ENCODE assay signal across 15 mouse cellular contexts in genomic region chr7:96814581-96814980, GRCm38 (mm10).
DNase-seq lines count a peak whose midpoint lies in the region; ATAC-seq and TF ChIP-seq lines count a peak whose summit lies in the region.
"Had no signal": no experiment of that assay in that cellular context is flagged by ENCODE, and none has a peak within 500 bp of the region (broad histone marks: within the 10 kb centered on the region; RNA-seq: fewer than 3 reads in every experiment).

No protein-coding gene starts in this region.

- no peak for TF ChIP-seq CTCF in kidney, postnatal 0 days (IDR thresholded peaks at IDR 0.05; ENCODE audit: low read depth)
- TF ChIP-seq CTCF in CH12.LX (conservative IDR thresholded peaks at IDR 0.05 in 1 of 2, IDR thresholded peaks at IDR 0.05 in 1 of 2; ENCODE audit: low read depth in 2 of 2, low read length in 2 of 2) = no peak

- H3K36me3 ChIP-seq in forebrain, embryonic 15.5 days = no peaks in the 10 kb centered on the region
- H3K36me3 ChIP-seq in forebrain, embryonic 11.5 days (ENCODE audit: control insufficient read depth, insufficient read depth, low read length) = no peaks in the 10 kb centered on the region
- H3K36me3 ChIP-seq in kidney, postnatal 0 days (ENCODE audit: insufficient read depth, low read length) = peaks cover 5% of the 10 kb centered on the region; the same call in 1 of the 2 replicates
- no peaks in the 10 kb centered on the region for H3K36me3 ChIP-seq in CH12.LX (replicated peaks in 1 of 2; ENCODE audit: control insufficient read depth in 1 of 2, insufficient read depth in 1 of 2, low read length in 1 of 2)
- H3K36me3 ChIP-seq in limb, embryonic 15.5 days = no peaks in the 10 kb centered on the region
- 0 out of 2 replicates have a peak, but pooled peaks cover 2% of the 10 kb centered on the region for H3K36me3 ChIP-seq in hindbrain, embryonic 12.5 days
- no peaks in the 10 kb centered on the region for H3K36me3 ChIP-seq in liver, embryonic 12.5 days
- H3K36me3 ChIP-seq: midbrain, embryonic 13.5 days had no signal

- TF ChIP-seq EP300 in CH12.LX (IDR thresholded peaks at IDR 0.05; ENCODE audit: low read length) = peak; percentile 76; the same call in 1 of the 2 replicates

- no peaks in the 10 kb centered on the region for H3K9me3 ChIP-seq in forebrain, embryonic 15.5 days
- H3K9me3 ChIP-seq in forebrain, embryonic 11.5 days (ENCODE audit: control insufficient read depth, low read length) = no peaks in the 10 kb centered on the region
- no peaks in the 10 kb centered on the region for H3K9me3 ChIP-seq in kidney, postnatal 0 days (replicated peaks; ENCODE audit: low read length)
- H3K9me3 ChIP-seq in CH12.LX (replicated peaks; ENCODE audit: low read length) = no peaks in the 10 kb centered on the region
- no peaks in the 10 kb centered on the region for H3K9me3 ChIP-seq in limb, embryonic 15.5 days
- no peaks in the 10 kb centered on the region for H3K9me3 ChIP-seq in hindbrain, embryonic 12.5 days (replicated peaks)
- H3K9me3 ChIP-seq in liver, embryonic 12.5 days (replicated peaks) = no peaks in the 10 kb centered on the region
- H3K9me3 ChIP-seq: midbrain, embryonic 13.5 days had no signal

- H3K4me2 ChIP-seq in forebrain, embryonic 15.5 days (replicated peaks) = no peak overlapping the region
- no peak overlapping the region for H3K4me2 ChIP-seq in forebrain, embryonic 11.5 days (ENCODE audit: low read depth, low read length, severe bottlenecking)
- no peak overlapping the region for H3K4me2 ChIP-seq in kidney, postnatal 0 days (ENCODE audit: low read length)
- peak overlapping the region; percentile 17; the same call in 1 of the 2 replicates for H3K4me2 ChIP-seq in CH12.LX (ENCODE audit: insufficient read depth, low read depth, poor library complexity, severe bottlenecking)
- no peak overlapping the region for H3K4me2 ChIP-seq in limb, embryonic 15.5 days
- H3K4me2 ChIP-seq in hindbrain, embryonic 12.5 days (replicated peaks) = no peak overlapping the region
- no peak overlapping the region for H3K4me2 ChIP-seq in liver, embryonic 12.5 days
- H3K4me2 ChIP-seq: midbrain, embryonic 13.5 days had no signal

- no peaks in the 10 kb centered on the region for H3K79me2 ChIP-seq in CH12.LX (replicated peaks; ENCODE audit: control insufficient read depth, extremely low read depth, insufficient read depth, poor library complexity, severe bottlenecking)

- no peak for ATAC-seq in forebrain, embryonic 15.5 days (replicated peaks)
- no peak for ATAC-seq in forebrain, embryonic 11.5 days (replicated peaks; ENCODE audit: low FRiP score)
- no peak for ATAC-seq in kidney, postnatal 0 days (replicated peaks; ENCODE audit: low FRiP score, low read depth)
- ATAC-seq in limb, embryonic 15.5 days (ENCODE audit: insufficient number of reproducible peaks, low FRiP score, low TSS enrichment, low read depth) = no peak
- ATAC-seq in hindbrain, embryonic 12.5 days (ENCODE audit: low FRiP score) = no peak
- no peak for ATAC-seq in liver, embryonic 12.5 days
- ATAC-seq: forebrain, embryonic 14.5 days; midbrain, embryonic 13.5 days had no signal

- peak overlapping the region; percentile 13; the same call in 1 of the 2 replicates for H3K27ac ChIP-seq in forebrain, embryonic 15.5 days (replicated peaks)
- H3K27ac ChIP-seq in forebrain, embryonic 11.5 days (ENCODE audit: low read depth, low read length) = no peak overlapping the region
- peak overlapping the region; percentile 84 for H3K27ac ChIP-seq in kidney, postnatal 0 days
- 0 out of 2 replicates have a peak overlapping the region, but pooled peaks have one; percentile 9 for H3K27ac ChIP-seq in CH12.LX (ENCODE audit: insufficient read depth, low read depth)
- peak overlapping the region; percentile 70 for H3K27ac ChIP-seq in limb, embryonic 15.5 days
- no peak overlapping the region for H3K27ac ChIP-seq in hindbrain, embryonic 12.5 days
- no peak overlapping the region for H3K27ac ChIP-seq in liver, embryonic 12.5 days
- H3K27ac ChIP-seq: midbrain, embryonic 13.5 days had no signal

- no peak overlapping the region for H3K4me3 ChIP-seq in forebrain, embryonic 15.5 days
- H3K4me3 ChIP-seq in forebrain, embryonic 11.5 days (ENCODE audit: low read depth, low read length) = no peak overlapping the region
- no peak overlapping the region for H3K4me3 ChIP-seq in kidney, postnatal 0 days (replicated peaks; ENCODE audit: low read depth, low read length)
- H3K4me3 ChIP-seq in CH12.LX (replicated peaks in 1 of 3; ENCODE audit: low read depth in 2 of 3, low read length in 2 of 3, poor library complexity in 1 of 3) = no peak overlapping the region
- no peak overlapping the region for H3K4me3 ChIP-seq in limb, embryonic 15.5 days
- H3K4me3 ChIP-seq in hindbrain, embryonic 12.5 days = no peak overlapping the region
- H3K4me3 ChIP-seq in liver, embryonic 12.5 days = no peak overlapping the region
- H3K4me3 ChIP-seq: midbrain, embryonic 13.5 days had no signal

- dilution Hi-C loops in CH12.LX (cut with MboI; ENCODE audit: extremely low pct_ligation_motif_present, extremely low pct_unique_long_range_greater_than_20kb, low sequenced_read_pairs) = no loop called here

- DNase-seq in forebrain, embryonic 11.5 days (ENCODE audit: low spot score) = no peak
- DNase-seq in kidney, postnatal 0 days (ENCODE audit: low spot score) = no peak
- no peak for DNase-seq in kidney, postnatal 4 days
- DNase-seq in CH12.LX (ENCODE audit: extremely low read depth) = peak; percentile 72
- DNase-seq: cerebellum, adult 11 months; kidney, adult 8-10 months; lung, postnatal 4 days; spleen, adult 18-20 months; thymus, postnatal 4 days had no signal

- in situ Hi-C loops in CH12.LX (cut with MboI; ENCODE audit: low pct_ligation_motif_present, low pct_unique_long_range_greater_than_20kb, low sequenced_read_pairs) = no loop called here

- H3K4me1 ChIP-seq in forebrain, embryonic 15.5 days = peaks cover 20% of the 10 kb centered on the region
- H3K4me1 ChIP-seq in forebrain, embryonic 11.5 days (replicated peaks; ENCODE audit: control insufficient read depth, insufficient read depth, low read length) = no peaks in the 10 kb centered on the region; the same call in 1 of the 2 replicates
- no peaks in the 10 kb centered on the region for H3K4me1 ChIP-seq in kidney, postnatal 0 days (replicated peaks; ENCODE audit: insufficient read depth, low read length)
- peaks cover 20 to 62% of the 10 kb centered on the region in 2 experiments for H3K4me1 ChIP-seq in CH12.LX (ENCODE audit: control insufficient read depth in 1 of 2, insufficient read depth in 2 of 2)
- H3K4me1 ChIP-seq in limb, embryonic 15.5 days = peaks cover 23% of the 10 kb centered on the region
- peaks cover 26% of the 10 kb centered on the region for H3K4me1 ChIP-seq in hindbrain, embryonic 12.5 days
- peaks cover 11% of the 10 kb centered on the region; the same call in 1 of the 2 replicates for H3K4me1 ChIP-seq in liver, embryonic 12.5 days

- TF ChIP-seq RAD21 in CH12.LX (IDR thresholded peaks at IDR 0.05; ENCODE audit: low read depth, low read length) = no peak

- no peak overlapping the region for H3K9ac ChIP-seq in forebrain, embryonic 15.5 days (replicated peaks)
- no peak overlapping the region for H3K9ac ChIP-seq in forebrain, embryonic 11.5 days (ENCODE audit: low read length)
- H3K9ac ChIP-seq in kidney, postnatal 0 days (ENCODE audit: low read depth, low read length) = no peak overlapping the region
- 0 out of 2 replicates have a peak overlapping the region, but pooled peaks have one; percentile 0 for H3K9ac ChIP-seq in CH12.LX (ENCODE audit: insufficient read depth, low read depth)
- no peak overlapping the region for H3K9ac ChIP-seq in limb, embryonic 15.5 days
- H3K9ac ChIP-seq in hindbrain, embryonic 12.5 days = no peak overlapping the region
- no peak overlapping the region for H3K9ac ChIP-seq in liver, embryonic 12.5 days
- H3K9ac ChIP-seq: midbrain, embryonic 13.5 days had no signal

- TF ChIP-seq POLR2A in CH12.LX (IDR thresholded peaks at IDR 0.05; ENCODE audit: low read depth, low read length) = no peak

- H3K27me3 ChIP-seq in forebrain, embryonic 15.5 days = no peaks in the 10 kb centered on the region
- no peaks in the 10 kb centered on the region for H3K27me3 ChIP-seq in forebrain, embryonic 11.5 days (ENCODE audit: control insufficient read depth, insufficient read depth, low read length)
- H3K27me3 ChIP-seq in kidney, postnatal 0 days (ENCODE audit: insufficient read depth, low read length) = no peaks in the 10 kb centered on the region
- H3K27me3 ChIP-seq in CH12.LX (replicated peaks) = no peaks in the 10 kb centered on the region
- H3K27me3 ChIP-seq in limb, embryonic 15.5 days = no peaks in the 10 kb centered on the region
- H3K27me3 ChIP-seq in hindbrain, embryonic 12.5 days = no peaks in the 10 kb centered on the region
- peaks cover 6% of the 10 kb centered on the region; the same call in 1 of the 2 replicates for H3K27me3 ChIP-seq in liver, embryonic 12.5 days (replicated peaks)
- H3K27me3 ChIP-seq: midbrain, embryonic 13.5 days had no signal

TF ChIP-seq in CH12.LX, 34 proteins besides CTCF, POLR2A, EP300 and RAD21 (continues in another document):
- no peak for TF ChIP-seq ELF1 (IDR thresholded peaks at IDR 0.05; ENCODE audit: low read depth, low read length)
- no peak for TF ChIP-seq NRF1 (IDR thresholded peaks at IDR 0.05; ENCODE audit: low read depth, low read length)
- no peak; the same call in 1 of the 2 replicates for TF ChIP-seq ZNF384 (IDR thresholded peaks at IDR 0.05; ENCODE audit: low read depth, low read length)
- no peak for TF ChIP-seq TBP (conservative IDR thresholded peaks at IDR 0.05; ENCODE audit: low read depth, low read length)
- no peak for TF ChIP-seq MYC (IDR thresholded peaks at IDR 0.05; ENCODE audit: low read depth, low read length)
- TF ChIP-seq ZKSCAN1 (IDR thresholded peaks at IDR 0.05; ENCODE audit: borderline replicate concordance, low read depth, low read length) = no peak
- no peak for TF ChIP-seq ZC3H11A (IDR thresholded peaks at IDR 0.05; ENCODE audit: low read depth, low read length)
- no peak for TF ChIP-seq SIN3A (IDR thresholded peaks at IDR 0.05; ENCODE audit: low read length)
- no peak for TF ChIP-seq SMC3 (IDR thresholded peaks at IDR 0.05; ENCODE audit: low read depth, low read length)
- TF ChIP-seq UBTF (IDR thresholded peaks at IDR 0.05; ENCODE audit: low read depth, low read length) = no peak
- TF ChIP-seq USF1 (IDR thresholded peaks at IDR 0.05; ENCODE audit: low read depth, low read length) = no peak
- peak; percentile 34; the same call in 1 of the 2 replicates for TF ChIP-seq ETS1 (conservative IDR thresholded peaks at IDR 0.05; ENCODE audit: low read depth, low read length)
- no peak for TF ChIP-seq MAFK (IDR thresholded peaks at IDR 0.05; ENCODE audit: insufficient replicate concordance, low read length)
- TF ChIP-seq NELFE (IDR thresholded peaks at IDR 0.05; ENCODE audit: low read depth, low read length) = no peak
- no peak for TF ChIP-seq HCFC1 (IDR thresholded peaks at IDR 0.05; ENCODE audit: low read depth, low read length)
- no peak for TF ChIP-seq CHD1 (IDR thresholded peaks at IDR 0.05; ENCODE audit: low read depth, low read length)
- no peak for TF ChIP-seq MEF2A (IDR thresholded peaks at IDR 0.05; ENCODE audit: borderline replicate concordance, low read depth, low read length)
- peak; percentile 85 for TF ChIP-seq JUND (conservative IDR thresholded peaks at IDR 0.05; ENCODE audit: low read depth, low read length)
- TF ChIP-seq PAX5 (IDR thresholded peaks at IDR 0.05; ENCODE audit: low read length) = no peak

Comparison
In these comparisons a context has a peak if more than half of its experiments do, and no peak if none do; other contexts are left out.
1. H3K27ac ChIP-seq: peak in forebrain, embryonic 15.5 days (single experiment), kidney, postnatal 0 days (single experiment), CH12.LX (single experiment) and limb, embryonic 15.5 days (single experiment); none in forebrain, embryonic 11.5 days (single experiment), hindbrain, embryonic 12.5 days (single experiment) and liver, embryonic 12.5 days (single experiment).